Mouse (Mus musculus) embryonic fibroblast, embryonic 13.5 days (primary cell): ENCODE data around the gene Mgrn1. TPM values are rescaled to one million over a fixed set of nuclear protein-coding genes. Genes with fewer than 3 reads are reported as not detected.

Source experiments
- H3K27ac ChIP-seq: 2 replicates; pipeline ENCODE4 v1.5.1; 2012; ENCODE audit warnings: low read length, control low read depth, inconsistent platforms; ENCODE audit not compliant: insufficient read depth
- H3K4me1 ChIP-seq: 2 replicates; pipeline ENCODE4 v1.6.1; 2011; ENCODE audit warnings: low read length; ENCODE audit not compliant: control insufficient read depth, insufficient read depth
- H3K4me3 ChIP-seq: 2 replicates; pipeline ENCODE4 v1.5.1; 2011; ENCODE audit warnings: mild to moderate bottlenecking, control low read depth, low read length; ENCODE audit not compliant: insufficient read depth
- CTCF ChIP-seq: IDR thresholded peaks from 2 replicates; pipeline ENCODE4 v1.5.1; 2011; ENCODE audit warnings: mild to moderate bottlenecking, control low read depth, low read length, moderate library complexity, borderline replicate concordance; ENCODE audit not compliant: insufficient read depth
- POLR2A ChIP-seq: IDR thresholded peaks from 2 replicates; pipeline ENCODE4 v1.6.1; 2011; ENCODE audit warnings: low read depth, mild to moderate bottlenecking, control low read depth, low read length, moderate library complexity
- polyA plus RNA-seq: library from polyadenylated mRNA; stranded (reverse); fragments of >200 nt; gene quantifications from 2 replicates; pipeline ENCODE4 v1.2.4, GENCODE M21; 2011; ENCODE audit warnings: low read depth; ENCODE audit not compliant: missing spikeins, insufficient read length

The Mgrn1 gene
- polyA plus RNA-seq, 1 experiment: 66.9 TPM

- no peak for TF ChIP-seq POLR2A
- TF ChIP-seq CTCF: no peak
- H3K4me1 ChIP-seq: no peaks in the 10 kb centered on the region
- peak within 1 kb of the TSS; percentile 71 for H3K4me3 ChIP-seq
- no peak within 1 kb of the TSS for H3K27ac ChIP-seq
These were observed 52.4 kb downstream of the Mgrn1 start, which contains the start of gene Nudt16l1 for GRCm38 (mm10) chr16:4938461-4938860. Nudt16l1 (plus strand) TSS chr16:4938761.

GRCm38 (mm10) chr16:4938989-4939388, 52.9 kb downstream of the Mgrn1 start:
- H3K4me1 ChIP-seq: no peaks in the 10 kb centered on the region
- H3K27ac ChIP-seq: no peak overlapping the region
- TF ChIP-seq CTCF (no peak), POLR2A (peak; percentile 93)
- peak overlapping the region; percentile 71 for H3K4me3 ChIP-seq

GRCm38 (mm10) chr16:4939412-4939811, 53.4 kb downstream of the Mgrn1 start:
- no peak overlapping the region for H3K27ac ChIP-seq
- no peak for TF ChIP-seq CTCF
- TF ChIP-seq POLR2A: peak; percentile 81
- no peaks in the 10 kb centered on the region for H3K4me1 ChIP-seq
- H3K4me3 ChIP-seq: peak overlapping the region; percentile 71

- Histone ChIP-seq H3K4me3 (no peak overlapping the region), H3K4me1 (no peaks in the 10 kb centered on the region), H3K27ac (no peak overlapping the region)
- no peak for TF ChIP-seq POLR2A
- TF ChIP-seq CTCF: no peak
These were observed 54.3 kb downstream of the Mgrn1 start for GRCm38 (mm10) chr16:4940311-4940850.

GRCm38 (mm10) chr16:4941016-4941415, 55.0 kb downstream of the Mgrn1 start:
- Histone ChIP-seq H3K4me3 (no peak overlapping the region), H3K27ac (no peak overlapping the region), H3K4me1 (no peaks in the 10 kb centered on the region)
- no peak for TF ChIP-seq POLR2A
- no peak for TF ChIP-seq CTCF

GRCm38 (mm10) chr16:4942868-4943267, 56.8 kb downstream of the Mgrn1 start:
- no peak overlapping the region for H3K4me3 ChIP-seq
- no peak overlapping the region for H3K27ac ChIP-seq
- no peak for TF ChIP-seq CTCF
- TF ChIP-seq POLR2A: no peak
- H3K4me1 ChIP-seq: no peaks in the 10 kb centered on the region

GRCm38 (mm10) chr16:4943431-4943830, 57.4 kb downstream of the Mgrn1 start:
- Histone ChIP-seq H3K4me1 (no peaks in the 10 kb centered on the region), H3K27ac (no peak overlapping the region), H3K4me3 (no peak overlapping the region)
- TF ChIP-seq POLR2A (no peak), CTCF (no peak)

GRCm38 (mm10) chr16:4945415-4945814, 59.4 kb downstream of the Mgrn1 start:
- Histone ChIP-seq H3K27ac (no peak overlapping the region), H3K4me3 (no peak overlapping the region), H3K4me1 (no peaks in the 10 kb centered on the region)
- no peak for TF ChIP-seq POLR2A
- TF ChIP-seq CTCF: no peak

- H3K4me3 ChIP-seq: no peak overlapping the region
- TF ChIP-seq CTCF (no peak), POLR2A (no peak)
These were observed 60.1 kb downstream of the Mgrn1 start for GRCm38 (mm10) chr16:4946155-4946554.

GRCm38 (mm10) chr16:4947378-4947777, 61.3 kb downstream of the Mgrn1 start:
- TF ChIP-seq CTCF (no peak), POLR2A (no peak)
- Histone ChIP-seq H3K27ac (no peak overlapping the region), H3K4me3 (no peak overlapping the region), H3K4me1 (no peaks in the 10 kb centered on the region)

More at GRCm38 (mm10) chr16:4946155-4946554, 60.1 kb downstream of the Mgrn1 start:
- no peaks in the 10 kb centered on the region for H3K4me1 ChIP-seq
- no peak overlapping the region for H3K27ac ChIP-seq

- TF ChIP-seq CTCF (no peak), POLR2A (no peak)
- H3K27ac ChIP-seq: no peak overlapping the region
These were observed 70.6 kb downstream of the Mgrn1 start for GRCm38 (mm10) chr16:4956609-4957008.

More at GRCm38 (mm10) chr16:4956609-4957008, 70.6 kb downstream of the Mgrn1 start:
- H3K4me1 ChIP-seq: no peaks in the 10 kb centered on the region
- no peak overlapping the region for H3K4me3 ChIP-seq
